Mouse (Mus musculus) limb, embryonic 14.5 days (tissue): Measurements from ENCODE around the gene Gm5089. TPM values are rescaled to one million over a fixed set of nuclear protein-coding genes. Genes with fewer than 3 reads are reported as not detected.

Source experiments
- ATAC-seq: fragments of 200-750 bp; cut with Nextera tagmentation; 2 replicates; pipeline ENCODE4 v1.8.0; 2017; ENCODE audit warnings: low read depth, moderate number of reproducible peaks, moderate TSS enrichment; ENCODE audit not compliant: low FRiP score
- DNase-seq: peaks from one replicate; pipeline ENCODE4 v3.0.0-alpha.2; 2015; ENCODE audit warnings: low spot score
- H3K27ac ChIP-seq: fragments of 300-500 bp; sonication (generic); replicated peaks from 2 replicates; pipeline ENCODE4 v1.5.1; 2014; ENCODE audit warnings: low read depth, mild to moderate bottlenecking, low read length, moderate library complexity, mixed read lengths
- H3K27me3 ChIP-seq: fragments of 300-500 bp; sonication (generic); 2 replicates; pipeline ENCODE4 v1.6.1; 2014; ENCODE audit warnings: low read length, mixed read lengths; ENCODE audit not compliant: control insufficient read depth, insufficient read depth
- H3K36me3 ChIP-seq: fragments of 300-500 bp; sonication (generic); 2 replicates; pipeline ENCODE4 v1.6.1; 2014; ENCODE audit warnings: mild to moderate bottlenecking, low read length, moderate library complexity, mixed read lengths; ENCODE audit not compliant: control insufficient read depth, insufficient read depth
- H3K4me1 ChIP-seq: fragments of 300-500 bp; sonication (generic); 2 replicates; pipeline ENCODE4 v1.6.1; 2014; ENCODE audit warnings: antibody characterized with exemption, low read length, mixed read lengths; ENCODE audit not compliant: control insufficient read depth, insufficient read depth
- H3K4me2 ChIP-seq: fragments of 300-500 bp; sonication (generic); replicated peaks from 2 replicates; pipeline ENCODE4 v1.6.1; 2014; ENCODE audit warnings: low read depth, mild to moderate bottlenecking, low read length, moderate library complexity; ENCODE audit not compliant: severe bottlenecking
- H3K4me3 ChIP-seq: fragments of 300-500 bp; sonication (generic); replicated peaks from 2 replicates; pipeline ENCODE4 v1.5.1; 2014; ENCODE audit warnings: low read length
- H3K9ac ChIP-seq: fragments of 300-500 bp; sonication (generic); 2 replicates; pipeline ENCODE4 v1.6.1; 2014; ENCODE audit warnings: mild to moderate bottlenecking, low read depth, low read length, moderate library complexity; ENCODE audit not compliant: severe bottlenecking
- H3K9me3 ChIP-seq: fragments of 300-500 bp; sonication (generic); 2 replicates; pipeline ENCODE4 v1.6.1; 2016; ENCODE audit warnings: low read length; ENCODE audit not compliant: control insufficient read depth
- POLR2A ChIP-seq: fragments of 200-500 bp; IDR thresholded peaks from 2 replicates; pipeline ENCODE4 v1.8.0; 2012; ENCODE audit warnings: inconsistent platforms, mild to moderate bottlenecking, moderate library complexity, borderline replicate concordance; ENCODE audit not compliant: insufficient read depth, insufficient read length; ENCODE audit errors: extremely low read depth
- WGBS: fragments of 180-500 bp; shearing (Covaris S2); extraction: QIAGEN DNeasy Blood & Tissue Kit; methylation state at CpG from one replicate; pipeline ENCODE4 v1.1.7; 2014; 5-methylcytosine and 5-hydroxymethylcytosine counted together
- polyA plus RNA-seq, 2 experiments: library from polyadenylated mRNA; depleted of rRNA in 1 of 2; stranded (reverse) in 1 of 2; unstranded in 1 of 2; fragments of >200 nt; fragmentation: Nextera tagmentation in 1 of 2; extraction: Ambion mirVana in 1 of 2; gene quantifications; 2 replicates each; pipeline versions ENCODE4 v1.2.1 to v1.2.3; 2012 to 2014

Gm5089 gene
- polyA plus RNA-seq, 2 experiments = not detected

GRCm38 (mm10) chr14:122413542-122413928 is 37.4 kb downstream of the Gm5089 start:
- H3K4me1 ChIP-seq = no peaks in the 10 kb centered on the region
- no peak for TF ChIP-seq POLR2A
- no peak overlapping the region for H3K4me3 ChIP-seq
- no peak overlapping the region for H3K4me2 ChIP-seq
- H3K9ac ChIP-seq = no peak overlapping the region
- H3K27me3 ChIP-seq = peaks cover 6% of the 10 kb centered on the region
- H3K9me3 ChIP-seq = no peaks in the 10 kb centered on the region
- H3K27ac ChIP-seq = no peak overlapping the region
- DNase-seq (no peak), ATAC-seq (no peak)
- H3K36me3 ChIP-seq = no peaks in the 10 kb centered on the region
- 18% methylated on average over 2 of the region's 2 CpGs for WGBS

- Histone ChIP-seq H3K4me2 (no peak overlapping the region), H3K36me3 (no peaks in the 10 kb centered on the region), H3K9me3 (no peaks in the 10 kb centered on the region), H3K27me3 (peaks cover 10% of the 10 kb centered on the region), H3K9ac (no peak overlapping the region), H3K27ac (no peak overlapping the region), H3K4me1 (no peaks in the 10 kb centered on the region), H3K4me3 (no peak overlapping the region)
- DNase-seq = peak; percentile 29
- TF ChIP-seq POLR2A = no peak
- no peak for ATAC-seq
- 10% methylated on average over 2 of the region's 2 CpGs for WGBS
These were observed 37.9 kb downstream of the Gm5089 start for GRCm38 (mm10) chr14:122412841-122413541.

GRCm38 (mm10) chr14:122406541-122407219 is 44.2 kb downstream of the Gm5089 start:
- H3K4me2 ChIP-seq = peak overlapping the region; percentile 82
- peak overlapping the region; percentile 47 for H3K9ac ChIP-seq
- H3K4me3 ChIP-seq = peak overlapping the region; percentile 35
- H3K36me3 ChIP-seq = no peaks in the 10 kb centered on the region
- no peak for TF ChIP-seq POLR2A
- 2% methylated on average over 58 of the region's 58 CpGs for WGBS
- H3K27me3 ChIP-seq = peaks cover 55% of the 10 kb centered on the region
- peaks cover 14% of the 10 kb centered on the region for H3K4me1 ChIP-seq
- DNase-seq (no peak), ATAC-seq (peak; percentile 44; the same call in 1 of the 2 replicates)
- no peaks in the 10 kb centered on the region for H3K9me3 ChIP-seq
- H3K27ac ChIP-seq = no peak overlapping the region

GRCm38 (mm10) chr14:122405897-122406540 is 44.9 kb downstream of the Gm5089 start:
- 3% methylated on average over 18 of the region's 18 CpGs for WGBS
- ATAC-seq = no peak

GRCm38 (mm10) chr14:122405236-122405635 is 45.7 kb downstream of the Gm5089 start:
- no peak for ATAC-seq
- DNase-seq = no peak
- Histone ChIP-seq H3K9me3 (no peaks in the 10 kb centered on the region), H3K4me1 (peaks cover 14% of the 10 kb centered on the region), H3K27me3 (peaks cover 58% of the 10 kb centered on the region), H3K4me3 (no peak overlapping the region), H3K4me2 (no peak overlapping the region), H3K27ac (no peak overlapping the region), H3K9ac (no peak overlapping the region), H3K36me3 (no peaks in the 10 kb centered on the region)
- no peak for TF ChIP-seq POLR2A
- 42% methylated on average over 12 of the region's 12 CpGs for WGBS

More at GRCm38 (mm10) chr14:122405897-122406540, 44.9 kb downstream of the Gm5089 start:
- Histone ChIP-seq H3K36me3 (no peaks in the 10 kb centered on the region), H3K27ac (no peak overlapping the region), H3K4me2 (peak overlapping the region; percentile 82), H3K9me3 (no peaks in the 10 kb centered on the region), H3K27me3 (peaks cover 58% of the 10 kb centered on the region), H3K4me1 (peaks cover 14% of the 10 kb centered on the region), H3K4me3 (peak overlapping the region; percentile 35), H3K9ac (peak overlapping the region; percentile 47)
- DNase-seq = no peak
- no peak for TF ChIP-seq POLR2A
